Mouse (Mus musculus) thymus, postnatal 0 days (tissue): ENCODE data around the gene Wdfy1. TPM values are rescaled to one million over a fixed set of nuclear protein-coding genes. Genes with fewer than 3 reads are reported as not detected.

Source experiments
- DNase-seq: peaks from one replicate; pipeline ENCODE4 v3.0.0-alpha.2; 2015; ENCODE audit warnings: low spot score
- polyA plus RNA-seq: library from polyadenylated mRNA; unstranded; fragments of >200 nt; fragmentation: Nextera tagmentation; extraction: Ambion mirVana; gene quantifications from 2 replicates; pipeline ENCODE4 v1.2.1, GENCODE M21; 2015

The Wdfy1 gene
- polyA plus RNA-seq, 1 experiment from 2014 or later, result 18.5 TPM

DNA sequence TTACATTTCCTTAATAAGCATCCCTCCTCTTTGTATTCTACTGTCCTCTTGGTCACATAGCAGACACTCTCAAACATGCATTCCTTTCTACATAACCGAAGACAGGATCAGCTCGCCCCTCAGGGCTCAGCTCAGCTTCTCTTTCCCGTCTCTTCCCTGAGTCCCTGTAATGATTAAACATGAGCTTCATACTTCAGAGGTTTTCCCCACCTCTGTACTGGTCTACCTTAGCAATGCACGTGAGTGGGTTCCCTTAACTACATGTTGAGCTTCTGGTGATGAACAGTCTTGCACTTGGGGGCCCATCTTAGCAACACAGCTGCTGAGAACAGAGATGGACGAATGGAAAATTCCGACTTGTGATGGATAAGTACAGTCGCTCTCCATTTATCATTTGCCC, 116.3 kb downstream of the Wdfy1 start:
- DNase-seq, result no peak

GRCm38 (mm10) chr1:79657411-79657810, 118.5 kb downstream of the Wdfy1 start:
- no peak for DNase-seq

DNA sequence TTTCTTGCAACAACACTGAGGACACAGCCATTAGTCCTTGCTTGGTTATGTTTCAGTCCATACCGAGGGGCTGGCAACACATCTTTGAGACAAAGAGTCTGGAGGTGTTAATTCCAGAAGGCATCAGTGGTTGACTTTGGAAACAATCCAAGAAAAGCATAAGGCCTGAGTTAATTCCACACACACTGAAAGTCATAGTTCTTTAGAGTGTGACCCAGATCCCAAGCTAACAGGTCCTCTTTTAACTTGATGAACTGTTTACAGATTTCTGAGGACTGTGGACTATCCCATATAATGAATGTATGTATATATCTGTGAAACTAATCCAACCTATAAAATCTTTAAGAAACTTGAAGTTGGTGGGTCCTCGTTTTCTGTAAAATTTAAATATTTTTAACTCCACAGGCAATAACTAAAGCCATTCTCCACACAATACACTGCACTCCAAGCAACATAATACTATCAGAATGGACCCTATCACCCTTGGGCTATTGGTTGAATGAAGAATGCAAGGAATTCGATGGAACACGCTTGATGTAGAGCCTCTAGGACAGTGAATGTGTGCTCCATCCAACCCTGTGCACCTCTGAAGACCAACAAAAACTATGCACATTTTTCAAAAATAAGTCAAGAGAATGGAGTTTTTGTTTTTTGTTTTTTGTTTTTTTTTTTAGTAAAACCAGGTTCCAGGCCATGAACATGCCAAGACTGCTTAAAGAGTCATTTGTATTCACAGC, 120.0 kb downstream of the Wdfy1 start:
- no peak for DNase-seq

DNA sequence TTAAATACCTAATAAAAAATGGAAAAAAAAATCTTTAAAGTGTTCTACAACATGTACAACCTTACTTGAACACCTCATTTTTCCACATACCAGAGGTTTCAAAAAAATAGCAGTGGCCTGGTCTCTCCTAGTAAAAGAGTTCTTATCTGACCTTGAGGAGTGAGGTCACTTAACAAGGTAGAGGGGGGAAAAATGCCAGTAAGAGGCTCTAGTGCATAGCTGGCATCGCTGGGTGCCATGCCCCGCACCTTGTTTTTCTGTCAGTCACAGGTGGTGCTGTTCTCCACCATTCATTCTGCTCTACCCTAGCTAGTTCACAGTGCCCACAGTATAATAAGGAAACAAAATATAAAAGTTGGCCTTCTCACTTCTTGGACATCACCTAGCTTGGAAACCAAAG, 121.0 kb downstream of the Wdfy1 start:
- no peak for DNase-seq

Other genes starting within 250 kb of the Wdfy1 start
- gene Ap1s3, start 104.2 kb downstream of the Wdfy1 start, polyA plus RNA-seq, result 1.2 and 1.3 TPM in 2 replicates
- 57.8 and 63.9 TPM in 2 replicates for gene Mrpl44, start 125 bp downstream of the Wdfy1 start, polyA plus RNA-seq
- 48.0 and 54.6 TPM in 2 replicates for gene Serpine2, start 85.0 kb upstream of the Wdfy1 start, polyA plus RNA-seq